Mouse (Mus musculus) hindbrain, postnatal 0 days (tissue): ENCODE data around the gene Glyatl3. TPM values are rescaled to one million over a fixed set of nuclear protein-coding genes. Genes with fewer than 3 reads are reported as not detected.

Source experiments
- ATAC-seq: fragments of 200-750 bp; cut with Nextera tagmentation; 2 replicates; pipeline ENCODE4 v1.8.0; 2017; ENCODE audit warnings: mild to moderate bottlenecking, moderate TSS enrichment, moderate library complexity
- DNase-seq: peaks from one replicate; pipeline ENCODE4 v3.0.0-alpha.2; 2015; ENCODE audit warnings: low spot score
- H3K27ac ChIP-seq: fragments of 300-500 bp; sonication (generic); 2 replicates; pipeline ENCODE4 v1.5.1; 2014; ENCODE audit warnings: mild to moderate bottlenecking
- H3K27me3 ChIP-seq: fragments of 300-500 bp; sonication (generic); 2 replicates; pipeline ENCODE4 v1.6.1; 2014; ENCODE audit warnings: low read length, mixed read lengths; ENCODE audit not compliant: insufficient read depth
- H3K36me3 ChIP-seq: fragments of 300-500 bp; sonication (generic); 2 replicates; pipeline ENCODE4 v1.6.1; 2014; ENCODE audit warnings: low read length, mixed read lengths; ENCODE audit not compliant: insufficient read depth
- H3K4me1 ChIP-seq: fragments of 300-500 bp; sonication (generic); 2 replicates; pipeline ENCODE4 v1.6.1; 2014; ENCODE audit warnings: antibody characterized with exemption, low read length, mixed read lengths; ENCODE audit not compliant: insufficient read depth
- H3K4me2 ChIP-seq: fragments of 300-500 bp; sonication (generic); 2 replicates; pipeline ENCODE4 v1.6.1; 2014; ENCODE audit warnings: low read depth, mild to moderate bottlenecking, low read length, moderate library complexity, mixed read lengths
- H3K4me3 ChIP-seq: fragments of 300-500 bp; sonication (generic); 2 replicates; pipeline ENCODE4 v1.5.1; 2014; ENCODE audit warnings: low read length
- H3K9ac ChIP-seq: fragments of 300-500 bp; sonication (generic); replicated peaks from 2 replicates; pipeline ENCODE4 v1.6.1; 2014; ENCODE audit warnings: mild to moderate bottlenecking, low read length, moderate library complexity, mixed read lengths
- H3K9me3 ChIP-seq: fragments of 300-500 bp; sonication (generic); 2 replicates; pipeline ENCODE4 v1.6.1; 2016; ENCODE audit warnings: low read length, mixed read lengths
- CTCF ChIP-seq: IDR thresholded peaks from 2 replicates; pipeline ENCODE4 v1.5.1; 2016; ENCODE audit warnings: antibody characterized with exemption, control low read depth, low read depth
- WGBS: fragments of 180-500 bp; shearing (Covaris S2); extraction: QIAGEN DNeasy Blood & Tissue Kit; methylation state at CpG from one replicate; pipeline ENCODE4 v1.1.7; 2014; 5-methylcytosine and 5-hydroxymethylcytosine counted together
- polyA plus RNA-seq: library from polyadenylated mRNA; unstranded; fragments of >200 nt; fragmentation: Nextera tagmentation; extraction: Ambion mirVana; gene quantifications from 2 replicates; pipeline ENCODE4 v1.2.1, GENCODE M21; 2015
- total RNA-seq: library from RNA; depleted of rRNA; stranded (reverse); fragments of >200 nt; gene quantifications from 2 replicates; pipeline ENCODE4 v1.2.3, GENCODE M21; 2014

Glyatl3 gene
- total and polyA plus RNA-seq, 2 experiments from 2014 or later = not detected

DNA sequence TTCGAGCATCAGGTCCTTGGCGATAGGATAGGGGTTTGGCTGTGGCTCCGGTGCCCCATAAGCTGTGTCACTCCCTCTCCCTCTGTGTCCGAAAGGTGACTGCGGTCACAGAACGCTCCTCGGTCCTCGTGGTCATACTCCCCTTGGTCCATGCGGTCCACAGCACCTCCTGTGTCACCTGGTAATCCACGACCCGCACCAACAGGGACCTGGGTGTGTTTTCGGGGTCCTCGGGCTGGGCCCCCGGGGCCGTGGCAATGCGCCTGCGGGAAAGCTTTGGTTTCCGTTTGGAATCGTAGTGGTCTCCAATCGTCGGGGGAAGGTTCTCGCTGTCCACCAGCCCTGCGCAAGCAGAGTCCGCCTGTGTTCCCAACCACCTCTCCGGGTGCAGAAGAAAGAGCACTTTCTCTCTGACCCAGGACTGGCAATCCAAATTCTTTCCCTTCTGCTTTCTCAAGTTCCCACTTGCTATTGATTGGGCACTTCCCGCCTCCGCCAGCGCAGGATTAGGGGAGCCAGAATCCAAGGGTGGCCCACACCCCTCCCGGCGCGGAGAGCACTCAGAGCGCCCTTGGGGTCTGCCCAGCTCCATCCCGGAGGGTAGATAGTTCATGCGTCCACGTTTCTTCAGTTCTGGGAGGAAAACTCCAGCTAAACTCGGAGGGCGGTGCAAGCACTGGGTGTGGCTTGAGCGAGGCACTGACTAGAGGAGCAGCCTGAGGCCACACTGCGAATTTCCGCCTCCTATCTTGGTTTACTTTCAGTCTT is 34.0 kb downstream of the Glyatl3 start, which contains the start of gene 9130008F23Rik:
Gene 9130008F23Rik, minus strand, starts transcription at position 636 of the 768 bp plus-strand sequence.
- WGBS = under 1% methylated on average over 40 of the region's 40 CpGs
- peak; percentile 66 for ATAC-seq
- H3K4me1 ChIP-seq = peaks cover 7% of the 10 kb centered on the region; the same call in 1 of the 2 replicates
- H3K4me3 ChIP-seq = peak within 1 kb of the TSS; percentile 55
- H3K9me3 ChIP-seq = no peaks in the 10 kb centered on the region
- peak; percentile 39 for DNase-seq
- peak within 1 kb of the TSS; percentile 48 for H3K9ac ChIP-seq
- no peaks in the 10 kb centered on the region for H3K36me3 ChIP-seq
- H3K4me2 ChIP-seq = peak within 1 kb of the TSS; percentile 91
- no peaks in the 10 kb centered on the region for H3K27me3 ChIP-seq
- TF ChIP-seq CTCF = no peak
- no peak within 1 kb of the TSS for H3K27ac ChIP-seq

DNA sequence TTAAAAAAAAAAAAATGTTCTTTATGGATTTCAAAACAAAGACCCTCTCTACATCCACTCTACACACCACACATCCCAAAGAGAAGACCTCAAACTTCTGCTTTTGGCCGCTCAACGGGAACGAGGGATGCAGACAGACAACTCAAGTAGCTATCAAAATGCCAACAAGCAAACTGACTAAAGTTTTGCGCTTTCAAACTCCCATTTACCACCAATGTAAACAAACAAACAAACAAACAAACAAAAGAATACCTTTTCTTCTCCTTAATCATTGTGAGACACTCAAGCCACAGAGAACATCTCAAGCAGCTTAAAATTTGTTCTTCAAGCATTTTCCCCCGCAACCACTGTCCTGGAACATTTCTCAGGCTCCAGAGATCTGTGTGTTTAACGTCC is 34.6 kb downstream of the Glyatl3 start:
- peak overlapping the region; percentile 91 for H3K4me2 ChIP-seq
- H3K27ac ChIP-seq = no peak overlapping the region
- no peak for DNase-seq
- H3K36me3 ChIP-seq = no peaks in the 10 kb centered on the region
- H3K9me3 ChIP-seq = no peaks in the 10 kb centered on the region
- H3K4me3 ChIP-seq = peak overlapping the region; percentile 55
- H3K4me1 ChIP-seq = peaks cover 7% of the 10 kb centered on the region; the same call in 1 of the 2 replicates
- TF ChIP-seq CTCF = no peak
- WGBS = 10% methylated on average over 6 of the region's 6 CpGs
- ATAC-seq = no peak
- no peaks in the 10 kb centered on the region for H3K27me3 ChIP-seq
- peak overlapping the region; percentile 48 for H3K9ac ChIP-seq

DNA sequence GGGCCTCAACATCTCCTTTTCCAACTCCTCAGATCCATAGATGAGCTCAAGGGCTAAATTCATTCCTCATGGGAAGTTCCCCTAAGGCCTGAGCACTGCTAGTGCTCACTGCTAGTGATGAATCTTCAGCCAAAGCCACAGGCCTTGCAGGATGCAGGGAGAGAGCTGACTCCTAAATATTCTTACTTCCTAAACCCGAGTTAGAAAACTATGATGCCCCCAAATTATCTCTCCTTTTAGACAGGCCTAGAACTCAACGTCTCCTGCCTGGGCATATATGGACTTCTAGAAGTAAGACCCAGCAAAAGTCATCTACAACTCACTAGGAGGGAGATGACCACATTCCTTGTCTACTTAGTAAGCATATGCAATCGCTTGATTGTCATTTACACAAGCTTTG is 36.4 kb downstream of the Glyatl3 start:
- no peak for TF ChIP-seq CTCF
- Histone ChIP-seq H3K9me3 (no peaks in the 10 kb centered on the region), H3K4me2 (no peak overlapping the region), H3K4me1 (peaks cover 7% of the 10 kb centered on the region; the same call in 1 of the 2 replicates), H3K27me3 (no peaks in the 10 kb centered on the region), H3K36me3 (no peaks in the 10 kb centered on the region), H3K4me3 (no peak overlapping the region), H3K27ac (no peak overlapping the region), H3K9ac (no peak overlapping the region)
- no peak for ATAC-seq
- 45% methylated on average over 3 of the region's 3 CpGs for WGBS
- DNase-seq = no peak

DNA sequence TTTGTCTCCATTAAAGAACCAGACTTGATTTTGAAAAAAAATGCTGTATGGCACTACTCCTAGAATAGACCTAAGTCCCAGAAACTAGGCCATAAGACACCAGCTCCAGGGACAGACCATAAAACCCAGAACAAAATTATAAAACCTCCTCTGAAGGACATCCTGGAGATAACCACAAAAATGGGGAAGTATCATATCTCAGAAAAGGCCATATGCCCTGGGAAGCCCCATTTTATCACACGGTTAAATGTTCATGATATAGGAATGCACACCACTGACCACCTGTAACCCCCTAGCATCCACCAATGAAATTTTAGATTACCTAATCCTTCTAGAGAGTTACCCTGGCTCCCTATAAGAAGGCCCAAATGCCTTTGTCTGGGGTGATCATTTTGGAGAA is 38.6 kb downstream of the Glyatl3 start:
- Histone ChIP-seq H3K36me3 (no peaks in the 10 kb centered on the region), H3K27me3 (no peaks in the 10 kb centered on the region), H3K4me1 (peaks cover 7% of the 10 kb centered on the region; the same call in 1 of the 2 replicates), H3K4me3 (no peak overlapping the region), H3K4me2 (no peak overlapping the region), H3K9me3 (no peaks in the 10 kb centered on the region), H3K27ac (no peak overlapping the region), H3K9ac (no peak overlapping the region)
- 91% methylated on average over 1 of the region's 1 CpGs for WGBS
- DNase-seq (no peak), ATAC-seq (no peak)
- TF ChIP-seq CTCF = no peak

DNA sequence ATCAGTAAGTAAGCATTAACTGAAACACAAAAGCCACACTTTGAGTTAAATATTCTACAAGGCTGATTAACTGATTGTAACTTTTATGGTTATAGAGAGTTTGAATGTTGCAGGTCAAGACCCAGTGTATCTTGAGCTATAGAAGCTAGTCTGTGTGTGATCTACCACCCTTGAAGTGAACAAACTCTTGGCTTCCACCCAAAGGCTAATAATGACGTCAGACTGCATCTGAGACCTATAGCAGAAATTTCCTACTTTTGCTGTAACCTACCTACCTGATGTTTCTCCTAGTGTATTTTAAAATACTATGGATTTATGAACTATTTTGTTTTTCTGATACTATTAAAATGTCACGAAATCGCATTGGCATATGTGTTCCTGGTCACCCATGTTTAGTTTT is 39.4 kb downstream of the Glyatl3 start:
- no peak for TF ChIP-seq CTCF
- no peak for ATAC-seq
- DNase-seq = no peak

DNA sequence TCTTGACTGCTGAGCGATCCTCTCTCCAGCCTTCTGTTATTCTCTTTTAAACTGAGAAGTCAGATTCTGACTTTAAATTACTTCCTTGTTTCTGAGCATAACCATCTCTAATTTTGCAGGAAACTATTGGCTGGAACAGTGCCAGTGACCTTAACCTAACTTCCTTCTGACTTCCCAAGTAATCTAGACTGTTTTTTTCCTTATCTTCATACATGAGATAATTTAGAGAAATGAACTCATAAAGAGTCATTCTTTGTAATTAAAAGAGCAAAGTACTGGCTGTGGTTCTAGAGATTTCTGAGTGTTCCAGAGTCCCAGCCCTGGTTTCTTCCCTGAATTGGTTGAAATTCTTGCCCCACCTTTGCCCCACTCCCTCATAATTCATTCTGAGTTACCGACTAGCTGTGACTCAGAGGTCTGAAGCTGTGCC is 40.6 kb downstream of the Glyatl3 start:
- DNase-seq (no peak), ATAC-seq (no peak)
- no peaks in the 10 kb centered on the region for H3K4me1 ChIP-seq
- no peak overlapping the region for H3K27ac ChIP-seq
- H3K27me3 ChIP-seq = no peaks in the 10 kb centered on the region
- H3K4me2 ChIP-seq = no peak overlapping the region
- H3K9ac ChIP-seq = no peak overlapping the region
- H3K4me3 ChIP-seq = no peak overlapping the region
- H3K36me3 ChIP-seq = no peaks in the 10 kb centered on the region
- no peaks in the 10 kb centered on the region for H3K9me3 ChIP-seq
- no peak for TF ChIP-seq CTCF
- 51% methylated on average over 2 of the region's 2 CpGs for WGBS

More for the DNA sequence above, 39.4 kb downstream of the Glyatl3 start:
- Histone ChIP-seq H3K9me3 (no peaks in the 10 kb centered on the region), H3K27me3 (no peaks in the 10 kb centered on the region), H3K4me3 (no peak overlapping the region), H3K9ac (no peak overlapping the region), H3K4me2 (no peak overlapping the region), H3K4me1 (peaks cover 4% of the 10 kb centered on the region; the same call in 1 of the 2 replicates), H3K36me3 (no peaks in the 10 kb centered on the region), H3K27ac (no peak overlapping the region)
- WGBS = 83% methylated on average over 3 of the region's 3 CpGs

DNA sequence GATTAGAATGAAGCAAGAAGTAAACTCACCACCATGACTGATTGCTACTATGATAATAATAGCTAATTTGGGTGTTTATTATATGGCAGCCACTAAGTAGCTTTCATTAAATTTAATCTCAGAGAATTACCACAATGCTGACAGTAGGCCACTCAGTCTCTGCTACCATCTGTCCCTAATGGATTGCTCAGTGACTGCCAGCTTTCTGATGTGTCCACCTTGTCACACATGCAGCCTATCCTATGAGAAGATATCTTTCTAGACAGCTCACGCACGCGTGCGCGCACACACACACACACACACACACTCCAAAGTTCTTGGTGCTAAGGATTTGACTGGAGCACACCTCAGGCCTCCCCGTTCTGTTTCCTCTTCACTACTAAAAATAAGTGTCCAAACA is 41.5 kb downstream of the Glyatl3 start:
- H3K4me3 ChIP-seq = no peak overlapping the region
- H3K9me3 ChIP-seq = no peaks in the 10 kb centered on the region
- 93% methylated on average over 6 of the region's 6 CpGs for WGBS

More for the DNA sequence above, 41.5 kb downstream of the Glyatl3 start:
- H3K4me2 ChIP-seq = no peak overlapping the region
- ATAC-seq = 0 out of 2 replicates have a peak, but pooled peaks have one; percentile 55
- H3K27me3 ChIP-seq = no peaks in the 10 kb centered on the region
- no peaks in the 10 kb centered on the region for H3K36me3 ChIP-seq
- H3K4me1 ChIP-seq = no peaks in the 10 kb centered on the region
- H3K9ac ChIP-seq = no peak overlapping the region
- TF ChIP-seq CTCF = no peak
- no peak for DNase-seq
- no peak overlapping the region for H3K27ac ChIP-seq
